Mouse (Mus musculus) cerebellum, adult 11 months (tissue): Measurements from ENCODE around the gene Rps8.
"Not testable (repeated sequence)": the region's sequence is repeated elsewhere in the genome, so short reads cannot be mapped to it uniquely, and the experiment has no call there.

Experiments
- DNase-seq: peaks from one replicate; pipeline ENCODE4 v3.0.0; 2022

The Rps8 gene

DNA sequence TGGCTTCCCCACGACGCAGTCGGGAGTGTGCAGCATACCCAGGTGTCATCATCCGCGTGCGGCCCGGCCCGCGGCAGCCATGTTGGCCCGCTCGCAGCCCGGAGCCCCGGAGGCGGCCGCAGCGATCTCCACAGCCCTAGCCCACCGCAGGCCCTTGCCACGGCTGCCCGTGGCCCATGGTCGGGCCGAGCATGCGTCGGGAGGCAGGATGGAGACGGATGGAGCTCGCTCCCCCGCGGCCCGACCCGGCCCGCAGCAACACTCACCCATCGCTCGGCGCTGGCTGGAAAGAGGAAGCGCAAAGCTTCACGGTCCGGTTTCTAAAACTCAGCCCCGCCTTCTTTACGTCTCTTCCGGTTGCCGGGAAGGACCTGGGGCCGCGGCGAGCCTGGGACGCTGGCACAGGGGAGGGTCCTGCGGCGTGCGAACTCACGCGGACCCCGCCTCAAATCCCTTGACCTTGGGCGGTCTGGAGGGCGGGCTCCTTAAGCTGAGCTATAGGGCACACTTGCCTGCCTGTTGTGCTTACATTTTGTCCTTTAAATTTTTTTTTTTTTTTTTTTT, at the start of gene Rps8:
Gene Rps8, minus strand, starts transcription at position 452 of the 564 bp plus-strand sequence.
- DNase-seq = peak; percentile 81

DNA sequence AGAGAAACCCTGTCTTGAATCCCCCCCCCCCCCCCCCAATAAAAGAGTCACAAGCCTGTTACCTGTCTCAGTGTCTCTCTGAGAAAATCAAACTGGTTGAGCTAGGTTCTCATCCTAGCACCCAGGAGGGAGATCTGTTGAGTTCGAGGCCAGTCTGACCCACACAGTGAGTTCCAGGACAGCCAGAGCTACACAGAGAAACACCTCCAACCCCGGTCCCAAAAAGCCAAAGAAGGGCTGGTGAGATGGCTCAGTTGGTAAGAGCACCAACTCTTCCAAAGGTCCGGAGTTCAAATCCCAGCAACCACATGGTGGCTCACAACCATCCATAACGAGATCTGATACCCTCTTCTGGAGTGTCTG, 46.9 kb upstream of the Rps8 start:
- DNase-seq = no peak

DNA sequence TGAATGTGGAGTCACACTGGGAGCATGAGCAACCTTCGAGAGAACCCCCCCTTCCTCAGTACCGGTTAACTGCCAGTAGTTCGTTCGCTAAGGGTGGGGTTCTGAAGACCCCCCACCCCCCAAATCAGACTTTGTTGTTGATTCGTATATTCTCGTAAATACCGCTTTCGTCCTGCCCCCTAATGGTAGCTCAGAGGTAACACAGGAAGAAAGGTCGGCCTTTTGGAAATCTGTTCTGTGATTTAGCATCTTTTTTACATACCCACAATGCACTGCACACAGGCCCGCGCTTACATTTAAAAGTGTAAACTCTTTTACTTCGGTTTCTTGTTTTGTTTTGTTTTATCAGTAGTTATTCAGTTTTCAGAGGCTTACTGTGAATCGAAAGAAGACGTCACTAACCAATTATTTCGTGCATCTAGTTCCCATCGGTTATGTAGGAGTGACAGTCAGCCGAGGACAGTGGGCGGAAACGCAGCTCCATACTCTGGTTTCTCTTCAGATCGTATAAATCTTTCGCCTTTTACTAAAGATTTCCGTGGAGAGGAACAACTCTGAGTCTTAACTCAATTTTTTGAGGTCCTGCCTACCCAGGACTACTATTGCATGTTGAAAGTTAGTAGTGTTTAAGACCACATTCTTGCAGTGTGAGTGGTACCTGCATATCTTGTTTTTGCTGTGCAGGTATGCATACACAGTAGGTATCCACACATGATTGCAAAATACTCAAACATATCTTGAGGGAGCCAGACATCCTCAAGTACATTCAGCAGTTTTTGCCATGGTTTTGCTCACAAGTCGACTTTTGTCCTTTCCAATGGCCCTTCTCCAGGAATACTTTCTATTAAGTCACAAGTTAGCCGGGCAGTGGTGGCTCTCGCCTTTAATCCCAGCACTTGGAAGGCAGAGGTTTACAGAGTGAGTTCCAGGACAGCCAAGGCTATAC, 46.3 kb upstream of the Rps8 start:
- no peak for DNase-seq

DNA sequence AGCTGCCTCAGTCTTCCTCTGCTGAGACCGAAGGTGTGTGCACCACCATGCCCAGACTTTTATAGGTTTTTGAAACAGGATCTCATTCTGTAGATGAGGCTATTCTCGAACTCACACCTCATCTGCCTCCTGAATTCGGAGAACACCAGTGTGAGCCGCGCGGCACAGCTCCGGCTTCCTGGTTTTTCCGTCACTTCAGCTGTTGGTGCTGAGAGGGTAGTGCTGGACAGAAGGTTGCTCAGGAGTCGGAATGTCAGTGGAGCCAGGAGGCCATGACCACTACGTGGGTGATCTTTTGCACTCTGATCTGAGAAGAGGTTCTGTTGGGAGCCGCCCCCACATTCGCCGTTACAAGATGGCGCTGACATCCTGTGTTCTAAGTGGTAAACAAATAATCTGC, 35.8 kb upstream of the Rps8 start:
- DNase-seq = no peak

DNA sequence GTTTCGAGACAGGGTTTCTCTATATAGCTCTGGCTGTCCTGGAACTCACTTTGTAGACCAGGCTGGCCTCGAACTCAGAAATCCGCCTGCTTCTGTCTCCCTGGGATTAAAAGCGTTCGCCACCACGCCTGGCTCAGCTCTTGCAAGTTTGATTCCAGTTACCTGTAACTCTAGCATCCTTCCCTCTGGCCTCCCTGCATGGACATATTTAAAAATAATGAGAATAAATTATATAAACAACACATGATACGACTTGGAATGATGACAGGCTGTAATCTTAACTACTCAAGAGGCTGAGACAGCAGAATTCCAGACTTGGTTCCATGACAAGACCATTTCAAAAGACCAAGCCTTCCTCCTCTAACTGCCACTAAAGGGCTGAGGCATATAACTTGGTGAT, 34.6 kb upstream of the Rps8 start:
- DNase-seq = no peak

DNA sequence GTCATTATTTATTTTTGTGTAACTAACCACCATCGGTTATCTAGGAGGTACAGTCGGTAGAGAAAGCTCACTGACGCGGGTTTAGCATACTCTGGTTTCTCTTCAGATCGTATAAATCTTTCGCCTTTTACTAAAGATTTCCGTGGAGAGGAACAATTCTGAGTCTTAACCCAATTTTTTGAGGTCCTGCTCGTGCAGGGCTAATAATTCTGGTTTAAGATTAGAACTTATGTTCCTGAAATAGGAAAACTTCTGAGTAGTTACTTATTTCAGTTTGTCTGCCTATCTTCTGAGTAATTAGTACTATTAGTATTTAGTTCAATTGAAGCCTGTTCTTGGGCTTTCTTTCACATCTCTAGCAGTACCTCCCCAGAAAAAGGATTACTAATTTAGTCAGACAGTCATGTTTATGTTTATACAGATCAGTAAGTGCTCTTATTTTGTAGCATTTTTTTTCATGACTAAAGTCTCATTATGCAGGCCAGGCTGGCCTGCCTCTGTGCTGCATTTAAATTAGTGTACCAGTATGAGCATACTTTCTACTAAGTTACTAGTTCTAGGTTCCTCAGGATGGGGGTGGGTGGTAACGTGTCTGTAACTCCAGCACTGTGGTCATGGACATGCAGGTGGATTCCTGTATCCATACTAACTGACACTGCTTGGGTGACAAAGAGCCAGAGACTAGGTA, 34.0 kb upstream of the Rps8 start:
- DNase-seq = peak; percentile 17

DNA sequence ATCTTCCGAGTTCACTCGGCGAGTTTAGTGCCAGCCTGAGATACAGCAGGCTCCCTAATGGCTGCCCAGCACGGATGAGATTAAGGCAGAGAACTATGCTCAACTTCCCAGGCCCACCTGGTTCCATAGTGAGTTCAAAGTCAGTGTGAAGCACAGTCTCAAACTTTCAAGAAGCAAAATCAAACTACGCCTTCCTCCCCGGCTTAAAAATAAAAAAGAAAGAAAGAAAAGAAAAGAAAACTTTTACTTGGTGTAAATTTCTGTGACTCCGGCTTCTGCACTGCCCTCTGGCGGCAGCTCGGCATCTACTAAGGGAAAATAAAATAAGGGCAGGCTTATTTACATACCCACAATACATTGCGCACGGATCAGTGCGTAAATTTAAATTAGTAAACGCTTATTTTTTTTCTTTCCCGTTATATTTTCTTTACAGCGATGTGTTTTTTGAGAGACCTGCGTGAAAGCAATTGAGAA, 33.4 kb upstream of the Rps8 start:
- peak; percentile 72 for DNase-seq

DNA sequence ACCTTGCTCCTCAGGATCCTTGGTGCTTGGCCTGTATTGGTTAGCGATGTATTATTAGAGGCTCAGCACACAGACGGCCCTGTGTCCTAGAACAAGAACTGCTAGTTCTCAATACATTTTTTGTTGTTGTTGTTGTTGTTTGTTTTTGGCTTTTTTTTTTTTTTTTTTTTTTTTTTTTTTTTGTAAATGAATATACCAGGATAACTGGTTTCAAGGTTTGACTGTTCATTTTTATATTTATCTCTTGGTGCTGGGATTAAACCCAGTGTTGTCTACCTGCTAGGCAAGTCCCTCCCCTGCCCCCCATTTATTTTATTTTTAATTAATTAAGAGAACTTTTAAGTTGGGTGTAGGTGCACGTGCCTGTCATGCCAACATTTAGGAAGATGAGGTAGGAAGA, 32.9 kb upstream of the Rps8 start:
- DNase-seq = no peak

DNA sequence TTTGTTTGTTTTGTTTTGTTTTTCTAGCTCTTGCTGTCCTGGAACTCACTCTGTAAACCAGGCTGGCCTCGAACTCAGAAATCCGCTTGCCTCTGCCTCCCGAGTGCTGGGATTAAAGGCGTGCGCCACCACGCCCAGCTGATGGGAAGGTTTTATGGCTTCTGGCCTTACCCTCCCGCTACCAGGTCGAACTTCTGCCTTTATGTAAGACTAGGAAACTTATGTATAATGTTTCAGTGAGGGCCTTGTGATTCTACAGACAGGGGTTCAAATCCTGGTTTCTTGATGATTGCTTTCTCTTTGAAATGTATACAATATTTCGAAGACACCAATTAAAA, 26.7 kb upstream of the Rps8 start:
- not testable (repeated sequence) for DNase-seq

DNA sequence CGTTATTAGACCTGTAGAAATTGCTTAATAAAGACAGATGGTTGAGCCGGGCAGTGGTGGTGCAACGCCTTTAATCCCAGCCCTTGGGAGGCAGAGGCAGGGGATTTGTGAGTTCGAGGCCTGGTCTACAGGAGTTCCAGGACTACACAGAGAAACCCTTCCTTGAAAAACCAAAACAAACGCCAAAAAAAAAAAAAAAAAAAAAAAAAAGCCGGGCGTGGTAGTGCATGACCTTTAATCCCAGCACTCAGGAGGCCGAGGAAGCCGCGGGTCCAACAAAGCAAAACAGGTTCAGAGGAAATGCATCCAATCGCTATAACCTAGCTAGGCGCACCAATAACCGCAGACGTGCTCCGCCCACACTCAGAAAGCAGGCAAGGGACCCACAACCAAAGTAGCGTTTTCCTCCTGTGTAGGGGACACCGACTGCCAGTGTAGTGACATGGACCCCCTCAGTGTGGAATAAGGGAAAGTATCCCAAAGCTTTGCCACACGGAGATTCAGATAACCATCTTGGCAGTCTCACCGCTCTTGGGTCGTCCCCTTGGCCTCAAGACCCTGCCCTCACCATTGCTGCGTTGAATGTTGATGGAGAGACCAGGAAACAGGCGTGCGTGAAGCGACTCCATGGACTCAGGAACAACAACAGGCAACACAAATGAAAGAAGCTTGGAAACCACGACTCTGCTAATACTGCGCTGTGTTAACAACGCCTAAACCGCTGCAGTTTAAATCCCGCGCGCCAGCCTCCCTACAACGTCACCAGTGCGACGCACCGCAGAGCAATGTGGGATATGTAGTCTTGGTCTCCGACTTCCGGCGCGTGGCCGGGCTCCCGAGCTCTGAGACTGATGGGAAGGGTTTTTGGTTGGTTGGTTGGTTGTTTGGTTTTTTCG, 26.1 kb upstream of the Rps8 start, which contains the start of gene Kif2c:
Gene Kif2c, minus strand, starts transcription at position 777 of the 896 bp plus-strand sequence.
- peak; percentile 85 for DNase-seq

DNA sequence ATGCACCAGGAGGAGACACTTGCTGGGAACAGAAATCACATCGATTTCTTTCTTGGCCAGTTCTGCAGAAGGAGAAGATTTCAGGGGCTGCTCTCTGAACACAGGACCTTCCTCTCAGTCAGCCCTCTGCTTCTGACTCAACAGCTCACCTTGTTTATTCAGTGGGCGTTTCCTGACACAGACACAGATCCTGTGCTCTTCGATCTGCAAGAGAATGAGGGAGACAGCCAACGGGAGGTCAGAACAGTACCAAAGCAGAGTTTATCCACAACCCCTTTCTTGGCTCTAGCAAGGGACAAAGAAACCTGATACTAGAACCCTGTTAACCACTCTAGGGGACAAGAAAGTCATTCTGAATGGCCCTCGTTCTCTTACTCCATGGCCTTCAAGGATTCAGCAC, 13.9 kb upstream of the Rps8 start:
- DNase-seq = no peak

DNA sequence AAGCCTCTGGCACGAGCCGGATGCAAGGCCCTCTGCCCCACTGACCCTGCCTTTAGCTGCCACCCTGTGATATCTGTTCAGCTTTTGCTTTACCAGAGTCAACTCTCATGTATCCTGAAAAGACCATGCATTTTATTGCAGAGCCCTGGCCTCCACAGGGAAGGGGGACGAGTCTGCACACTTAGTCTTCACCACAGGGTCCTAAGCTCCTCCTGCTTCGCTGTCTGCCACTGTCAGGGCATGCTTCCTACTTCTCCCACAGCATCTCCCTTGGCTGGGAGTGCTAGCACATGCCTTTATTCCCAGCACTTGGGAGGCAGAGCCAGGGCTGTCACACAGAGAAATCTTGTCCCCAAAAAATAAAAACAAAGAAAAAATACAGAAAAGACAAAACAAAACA, 5.1 kb upstream of the Rps8 start:
- DNase-seq = no peak

DNA sequence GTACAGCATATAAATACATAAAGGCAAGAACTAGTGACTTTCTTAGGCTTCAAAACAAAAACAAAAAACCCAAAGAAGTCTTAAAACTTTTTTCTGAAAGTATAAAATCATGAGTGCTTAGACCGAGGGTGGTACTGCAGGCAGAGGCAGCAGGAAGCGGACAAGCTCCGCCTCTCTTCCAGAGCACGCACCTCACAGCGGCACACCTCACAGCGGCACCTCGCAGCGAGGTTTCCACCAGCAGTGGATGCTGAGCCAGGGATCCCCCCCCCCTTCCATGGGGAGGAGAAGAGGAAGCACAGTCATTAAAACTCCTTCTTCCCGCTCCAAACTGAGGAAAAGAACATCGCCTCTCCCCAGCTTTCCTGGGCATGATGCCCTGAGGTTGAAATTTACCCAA, 3.6 kb upstream of the Rps8 start:
- DNase-seq = no peak

DNA sequence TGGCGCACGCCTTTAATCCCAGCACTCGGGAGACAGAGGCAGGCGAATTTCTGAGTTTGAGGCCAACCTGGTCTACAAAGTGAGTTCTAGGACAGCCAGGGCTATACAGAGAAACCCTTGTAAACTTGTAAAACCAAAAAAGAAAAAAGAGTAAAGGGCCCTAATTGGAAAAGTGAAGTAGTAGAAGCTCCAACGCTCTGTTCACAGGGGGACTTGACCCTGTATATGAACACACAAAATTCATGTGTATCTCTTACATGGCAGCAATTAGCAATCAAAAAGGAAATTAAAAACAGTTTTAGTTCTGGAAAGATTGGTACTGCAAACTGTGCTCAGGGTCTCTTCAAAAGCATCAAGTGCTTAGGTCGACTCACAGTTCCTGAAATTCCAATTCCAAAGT, 329 bp upstream of the Rps8 start:
- DNase-seq = no peak

DNA sequence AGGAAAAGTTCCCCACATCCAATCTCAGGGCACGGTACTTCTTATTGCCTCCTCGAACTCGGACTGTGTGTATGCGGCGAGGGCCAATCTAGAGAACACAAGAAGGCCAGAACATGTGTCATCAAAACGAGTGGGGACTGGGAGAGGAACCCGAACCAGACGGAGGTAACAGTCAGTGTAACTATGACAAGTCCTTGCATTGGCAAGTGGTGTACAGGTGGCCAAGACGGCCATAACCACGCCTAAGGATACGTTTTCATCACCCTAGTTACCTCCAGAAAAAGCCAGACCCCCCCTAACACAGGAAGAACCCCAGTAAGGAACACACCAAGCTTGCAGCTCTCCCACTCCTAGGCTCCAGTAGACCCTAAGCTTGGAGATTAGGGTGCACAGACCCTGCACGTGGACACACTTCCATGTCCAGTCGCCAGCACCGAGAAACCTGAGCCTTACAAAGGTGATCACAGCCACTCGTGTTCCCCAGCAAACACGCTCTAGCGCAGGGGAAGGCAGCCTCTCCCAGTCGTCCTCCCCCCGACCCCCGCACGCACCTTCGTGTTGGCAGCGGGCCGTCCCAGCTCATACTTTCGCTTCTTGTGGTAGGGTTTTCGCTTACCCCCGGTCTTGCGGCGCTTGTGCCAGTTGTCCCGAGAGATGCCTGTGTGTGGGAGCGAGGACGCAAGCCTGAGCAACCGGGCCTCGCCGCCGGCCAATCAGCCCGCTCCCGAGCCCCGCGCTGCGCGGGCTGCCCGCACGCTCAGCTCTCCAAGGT, 837 bp downstream of the Rps8 start:
- no peak for DNase-seq

DNA sequence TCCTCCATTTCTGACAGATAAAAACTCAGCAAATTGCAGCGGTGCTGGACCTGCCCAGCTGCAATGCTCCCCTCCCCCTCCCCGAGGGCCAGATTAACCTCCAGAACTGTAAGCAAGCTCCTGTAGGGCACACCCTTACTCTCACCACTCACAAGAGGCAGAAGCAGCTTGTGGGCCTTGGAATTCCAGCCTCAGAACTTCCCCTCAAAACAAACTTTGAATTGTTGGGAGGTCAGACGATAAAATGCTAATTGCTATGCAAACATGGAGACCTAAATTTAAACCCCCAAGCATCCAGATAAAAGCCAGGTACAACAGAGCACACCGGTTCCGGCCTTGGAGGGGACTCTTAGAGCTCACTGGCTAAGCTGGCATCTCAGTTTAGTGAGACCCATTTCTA, 3.3 kb downstream of the Rps8 start:
- no peak for DNase-seq

DNA sequence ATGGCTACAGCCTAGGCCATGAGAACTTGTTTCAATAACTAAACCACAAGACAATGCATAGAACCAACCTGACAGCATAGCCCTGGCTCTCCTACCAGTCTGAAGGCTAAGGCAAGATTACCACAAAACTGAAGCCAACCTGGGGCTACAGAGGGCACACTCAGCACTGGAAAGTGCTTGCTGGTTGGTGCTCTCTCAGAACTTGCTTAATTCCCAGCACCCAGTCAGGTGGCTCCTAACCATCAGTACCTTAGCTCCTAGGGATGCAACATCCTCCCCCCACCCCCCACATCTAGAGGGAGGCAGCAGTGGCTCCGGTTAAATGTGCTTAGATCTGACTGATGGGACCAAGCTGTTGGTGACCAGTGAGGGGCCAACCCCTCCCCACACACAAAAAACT, 4.6 kb downstream of the Rps8 start:
- no peak for DNase-seq

DNA sequence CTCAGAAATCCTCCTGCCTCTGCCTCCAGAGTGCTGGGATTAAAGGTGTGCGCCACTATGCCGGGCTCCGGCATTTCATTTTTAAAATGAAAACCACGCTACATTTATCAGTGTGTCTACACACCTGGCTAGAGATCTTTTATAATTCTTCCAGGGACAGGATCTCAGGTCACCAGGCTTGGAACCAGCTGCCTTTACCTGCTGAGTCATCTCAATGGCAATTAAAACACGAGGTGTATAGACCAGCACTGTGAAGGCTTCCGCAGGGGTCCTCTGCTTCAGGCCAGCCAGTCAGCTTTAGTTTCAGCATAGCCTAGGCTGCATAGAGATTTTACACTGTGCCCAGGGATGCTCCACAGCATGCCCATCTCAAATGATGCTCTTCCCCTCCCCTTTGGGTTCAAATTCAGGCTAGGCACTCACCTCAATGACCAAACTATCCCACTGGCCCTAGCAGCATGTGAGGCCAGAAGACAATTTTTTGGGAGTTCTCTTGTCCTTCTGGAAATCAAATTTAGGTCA, 5.8 kb downstream of the Rps8 start:
- no peak for DNase-seq

DNA sequence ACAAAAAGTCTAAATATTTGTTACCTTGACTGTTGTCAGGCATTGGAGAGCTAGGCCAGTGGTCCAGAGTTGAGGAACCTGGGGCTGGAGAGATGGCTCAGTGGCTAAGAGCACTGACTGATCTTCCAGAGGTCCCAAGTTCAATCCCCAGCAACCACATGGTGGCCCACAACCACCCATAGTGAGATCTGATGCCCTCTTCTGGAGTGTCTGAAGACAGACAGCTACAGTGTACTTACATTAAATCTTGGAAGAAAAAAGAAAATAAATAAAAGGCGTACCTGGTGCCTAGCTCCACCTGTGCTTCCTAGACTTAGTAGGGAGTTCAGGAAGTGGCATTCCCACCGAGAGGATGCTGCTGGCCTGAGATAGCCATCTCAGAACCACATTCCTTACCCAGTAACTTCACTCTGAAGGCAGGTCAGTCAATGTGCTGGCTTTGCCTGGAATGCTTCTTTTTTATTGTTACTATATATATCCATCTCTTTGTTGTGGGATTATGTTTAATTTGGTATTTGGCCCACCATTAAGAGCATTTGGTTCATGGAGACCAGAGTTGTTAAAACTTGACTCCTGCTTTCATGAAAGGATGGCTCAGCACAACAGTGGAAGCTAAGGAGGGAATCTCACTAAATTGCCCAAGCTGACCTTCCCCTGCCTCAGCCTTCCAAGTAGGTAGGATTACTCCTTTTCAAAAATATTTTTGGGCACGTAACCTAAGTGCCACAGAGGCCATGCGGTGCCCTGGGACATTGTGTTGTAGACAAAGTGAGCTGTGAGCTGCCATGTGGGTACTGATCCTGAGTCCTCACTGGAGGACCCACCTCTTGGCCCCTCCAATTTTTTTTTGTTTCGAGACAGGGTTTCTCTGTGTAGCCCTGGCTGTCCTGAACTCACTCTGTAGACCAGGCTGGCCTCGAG, 6.5 kb downstream of the Rps8 start:
- DNase-seq = no peak

DNA sequence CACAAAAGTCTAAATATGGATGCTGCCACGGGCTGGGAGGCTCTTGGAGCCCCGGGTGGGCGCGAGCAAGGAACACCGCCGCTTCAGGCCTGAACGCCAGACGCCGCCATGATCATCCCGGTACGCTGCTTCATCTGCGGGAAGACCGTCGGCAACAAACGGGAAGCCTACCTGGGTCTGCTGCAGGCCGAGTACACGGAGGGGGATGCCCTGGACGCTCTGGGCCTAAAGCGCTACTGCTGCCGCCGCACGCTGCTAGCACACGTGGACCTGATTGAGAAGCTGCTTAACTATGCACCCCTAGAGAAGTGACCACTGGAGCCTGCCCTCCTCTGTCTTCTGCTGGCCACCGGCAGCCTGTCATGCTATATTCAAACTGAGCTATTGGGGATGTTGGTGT, 7.2 kb downstream of the Rps8 start:
- no peak for DNase-seq
